Mouse (Mus musculus): ENCODE measurements around the gene Ssna1. TPM values are rescaled to one million over a fixed set of nuclear protein-coding genes. Genes with fewer than 3 reads are reported as not detected.
A peak's percentile ranks its signal among the peaks of the same experiment; 100 is the strongest.

Gene Ssna1
- polyA plus RNA-seq, 2 experiments, result 135 to 267 TPM

- no peak overlapping the region for H3K9ac ChIP-seq (ENCODE audit: low read depth, low read length, severe bottlenecking)
- WGBS, result 71% methylated on average over 7 of the region's 7 CpGs
- no peaks in the 10 kb centered on the region for H3K9me3 ChIP-seq (ENCODE audit: control insufficient read depth, low read length)
- no peak for TF ChIP-seq POLR2A (IDR thresholded peaks at IDR 0.05; ENCODE audit: borderline replicate concordance, extremely low read depth, insufficient read depth, insufficient read length)
- no peak for DNase-seq (ENCODE audit: low spot score)
- H3K36me3 ChIP-seq (ENCODE audit: control insufficient read depth, insufficient read depth, low read length), result no peaks in the 10 kb centered on the region
- no peak overlapping the region for H3K27ac ChIP-seq (replicated peaks; ENCODE audit: low read depth, low read length)
- peaks cover 15% of the 10 kb centered on the region; the same call in 1 of the 2 replicates for H3K27me3 ChIP-seq (ENCODE audit: control insufficient read depth, insufficient read depth, low read length)
- no peak for ATAC-seq (ENCODE audit: low FRiP score, low read depth)
- no peaks in the 10 kb centered on the region for H3K4me1 ChIP-seq (ENCODE audit: control insufficient read depth, insufficient read depth, low read length)
- peak overlapping the region; percentile 74 for H3K4me2 ChIP-seq (replicated peaks; ENCODE audit: low read depth, low read length, severe bottlenecking)
- no peak overlapping the region for H3K4me3 ChIP-seq (replicated peaks; ENCODE audit: low read length)
Measured at GRCm38 (mm10) chr2:25303931-25304656, 31.9 kb upstream of the Ssna1 start.

- H3K4me3 ChIP-seq (replicated peaks; ENCODE audit: low read length), result no peak overlapping the region
- WGBS, result 65% methylated on average over 3 of the region's 3 CpGs
- H3K27ac ChIP-seq (replicated peaks; ENCODE audit: low read depth, low read length), result no peak overlapping the region
- no peak for ATAC-seq (ENCODE audit: low FRiP score, low read depth)
- peaks cover 10% of the 10 kb centered on the region; the same call in 1 of the 2 replicates for H3K27me3 ChIP-seq (ENCODE audit: control insufficient read depth, insufficient read depth, low read length)
- DNase-seq (ENCODE audit: low spot score), result no peak
- no peaks in the 10 kb centered on the region for H3K36me3 ChIP-seq (ENCODE audit: control insufficient read depth, insufficient read depth, low read length)
- H3K4me1 ChIP-seq (ENCODE audit: control insufficient read depth, insufficient read depth, low read length), result no peaks in the 10 kb centered on the region
- no peak overlapping the region for H3K4me2 ChIP-seq (replicated peaks; ENCODE audit: low read depth, low read length, severe bottlenecking)
- no peak overlapping the region for H3K9ac ChIP-seq (ENCODE audit: low read depth, low read length, severe bottlenecking)
- H3K9me3 ChIP-seq (ENCODE audit: control insufficient read depth, low read length), result no peaks in the 10 kb centered on the region
- TF ChIP-seq POLR2A (IDR thresholded peaks at IDR 0.05; ENCODE audit: borderline replicate concordance, extremely low read depth, insufficient read depth, insufficient read length), result no peak
Measured at GRCm38 (mm10) chr2:25303452-25303851, 31.2 kb upstream of the Ssna1 start.

GRCm38 (mm10) chr2:25298046-25298445 lies 25.8 kb upstream of the Ssna1 start:
- no peak overlapping the region for H3K9ac ChIP-seq (ENCODE audit: low read depth, low read length, severe bottlenecking)
- no peak overlapping the region for H3K4me3 ChIP-seq (replicated peaks; ENCODE audit: low read length)
- no peak overlapping the region for H3K27ac ChIP-seq (replicated peaks; ENCODE audit: low read depth, low read length)
- H3K36me3 ChIP-seq (ENCODE audit: control insufficient read depth, insufficient read depth, low read length), result no peaks in the 10 kb centered on the region
- DNase-seq (ENCODE audit: low spot score) (no peak), ATAC-seq (ENCODE audit: low FRiP score, low read depth) (no peak)
- peaks cover 4% of the 10 kb centered on the region for H3K27me3 ChIP-seq (ENCODE audit: control insufficient read depth, insufficient read depth, low read length)
- H3K9me3 ChIP-seq (ENCODE audit: control insufficient read depth, low read length), result no peaks in the 10 kb centered on the region
- no peak overlapping the region for H3K4me2 ChIP-seq (replicated peaks; ENCODE audit: low read depth, low read length, severe bottlenecking)
- TF ChIP-seq POLR2A (IDR thresholded peaks at IDR 0.05; ENCODE audit: borderline replicate concordance, extremely low read depth, insufficient read depth, insufficient read length), result no peak
- WGBS, result 74% methylated on average over 10 of the region's 10 CpGs
- no peaks in the 10 kb centered on the region for H3K4me1 ChIP-seq (ENCODE audit: control insufficient read depth, insufficient read depth, low read length)

GRCm38 (mm10) chr2:25297093-25297492 lies 24.9 kb upstream of the Ssna1 start:
- Histone ChIP-seq H3K4me3 (replicated peaks; ENCODE audit: low read length) (no peak overlapping the region), H3K27ac (replicated peaks; ENCODE audit: low read depth, low read length) (no peak overlapping the region), H3K9ac (ENCODE audit: low read depth, low read length, severe bottlenecking) (no peak overlapping the region), H3K9me3 (ENCODE audit: control insufficient read depth, low read length) (no peaks in the 10 kb centered on the region), H3K36me3 (ENCODE audit: control insufficient read depth, insufficient read depth, low read length) (no peaks in the 10 kb centered on the region), H3K4me2 (replicated peaks; ENCODE audit: low read depth, low read length, severe bottlenecking) (no peak overlapping the region), H3K27me3 (ENCODE audit: control insufficient read depth, insufficient read depth, low read length) (peaks cover 13% of the 10 kb centered on the region), H3K4me1 (ENCODE audit: control insufficient read depth, insufficient read depth, low read length) (peaks cover 3% of the 10 kb centered on the region; the same call in 1 of the 2 replicates)
- no peak for DNase-seq (ENCODE audit: low spot score)
- no peak for TF ChIP-seq POLR2A (IDR thresholded peaks at IDR 0.05; ENCODE audit: borderline replicate concordance, extremely low read depth, insufficient read depth, insufficient read length)
- 73% methylated on average over 7 of the region's 8 CpGs for WGBS
- no peak for ATAC-seq (ENCODE audit: low FRiP score, low read depth)

- Histone ChIP-seq H3K9me3 (ENCODE audit: control insufficient read depth, low read length) (no peaks in the 10 kb centered on the region), H3K9ac (ENCODE audit: low read depth, low read length, severe bottlenecking) (no peak overlapping the region), H3K27me3 (ENCODE audit: control insufficient read depth, insufficient read depth, low read length) (peaks cover 47% of the 10 kb centered on the region), H3K36me3 (ENCODE audit: control insufficient read depth, insufficient read depth, low read length) (no peaks in the 10 kb centered on the region), H3K4me2 (replicated peaks; ENCODE audit: low read depth, low read length, severe bottlenecking) (no peak overlapping the region), H3K27ac (replicated peaks; ENCODE audit: low read depth, low read length) (no peak overlapping the region), H3K4me1 (ENCODE audit: control insufficient read depth, insufficient read depth, low read length) (peaks cover 3% of the 10 kb centered on the region; the same call in 1 of the 2 replicates), H3K4me3 (replicated peaks; ENCODE audit: low read length) (no peak overlapping the region)
- no peak for DNase-seq (ENCODE audit: low spot score)
- WGBS, result 72% methylated on average over 9 of the region's 9 CpGs
- ATAC-seq (ENCODE audit: low FRiP score, low read depth), result no peak
- TF ChIP-seq POLR2A (IDR thresholded peaks at IDR 0.05; ENCODE audit: borderline replicate concordance, extremely low read depth, insufficient read depth, insufficient read length), result no peak
Measured at GRCm38 (mm10) chr2:25293706-25294105, 21.5 kb upstream of the Ssna1 start.

Measured in limb, embryonic 14.5 days (tissue).